Mouse (Mus musculus): ENCODE measurements at regions not wholly inside any gene's neighbourhood (a gene's known extent, or its start where the extent isn't known, plus 50 kb on each side); places are given as distances from the start of the nearest gene placed in this dataset.

DNA sequence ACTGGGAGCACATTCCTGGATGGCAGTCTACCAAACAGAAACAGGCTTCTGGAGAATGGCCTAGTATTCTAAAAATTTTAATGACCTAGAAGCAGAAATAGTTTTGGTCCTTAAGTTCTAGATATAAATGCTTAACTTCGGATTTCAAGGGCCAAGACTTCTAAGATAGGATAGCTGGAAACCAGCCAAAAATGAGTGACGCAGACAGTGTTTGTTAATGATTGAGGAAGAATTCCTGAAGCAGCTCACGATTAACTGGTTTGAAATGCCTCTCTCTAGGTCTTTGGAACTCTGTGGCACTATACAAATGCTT, 213.9 kb upstream of the Gm5148 start:
- no peak for TF ChIP-seq CTCF (IDR thresholded peaks at IDR 0.05; ENCODE audit: low read depth)
- no peak for TF ChIP-seq EP300 (IDR thresholded peaks at IDR 0.05; ENCODE audit: low read depth)
